Mouse (Mus musculus) liver, embryonic 15.5 days (tissue): ENCODE measurements around the gene Tra2b. TPM values are rescaled to one million over a fixed set of nuclear protein-coding genes. Genes with fewer than 3 reads are reported as not detected.
"Not testable (repeated sequence)": the region's sequence is repeated elsewhere in the genome, so short reads cannot be mapped to it uniquely, and the experiment has no call there.

ENCODE experiments used
- ATAC-seq: fragments of 200-750 bp; cut with Nextera tagmentation; 2 replicates; pipeline ENCODE4 v1.8.0; 2017; ENCODE audit warnings: moderate number of reproducible peaks, mild to moderate bottlenecking, moderate library complexity; ENCODE audit not compliant: insufficient read depth
- H3K27ac ChIP-seq: fragments of 300-500 bp; sonication (generic); replicated peaks from 2 replicates; pipeline ENCODE4 v1.5.1; 2015; ENCODE audit warnings: mild to moderate bottlenecking, inconsistent platforms
- H3K27me3 ChIP-seq: fragments of 300-500 bp; sonication (generic); 2 replicates; pipeline ENCODE4 v1.6.1; 2015; ENCODE audit warnings: mild to moderate bottlenecking, inconsistent platforms
- H3K36me3 ChIP-seq: fragments of 300-500 bp; sonication (generic); replicated peaks from 2 replicates; pipeline ENCODE4 v1.6.1; 2015; ENCODE audit warnings: moderate library complexity, mild to moderate bottlenecking, inconsistent platforms
- H3K4me1 ChIP-seq: fragments of 300-500 bp; sonication (generic); replicated peaks from 2 replicates; pipeline ENCODE4 v1.6.1; 2015; ENCODE audit warnings: inconsistent platforms
- H3K4me2 ChIP-seq: fragments of 300-500 bp; sonication (generic); 2 replicates; pipeline ENCODE4 v1.6.1; 2015; ENCODE audit warnings: moderate library complexity, mild to moderate bottlenecking, inconsistent platforms
- H3K4me3 ChIP-seq: fragments of 300-500 bp; sonication (generic); replicated peaks from 2 replicates; pipeline ENCODE4 v1.5.1; 2015; ENCODE audit warnings: mild to moderate bottlenecking, inconsistent platforms
- H3K9ac ChIP-seq: fragments of 300-500 bp; sonication (generic); 2 replicates; pipeline ENCODE4 v1.6.1; 2015; ENCODE audit warnings: moderate library complexity, mild to moderate bottlenecking, inconsistent platforms
- H3K9me3 ChIP-seq: fragments of 300-500 bp; sonication (generic); replicated peaks from 2 replicates; pipeline ENCODE4 v1.6.1; 2016; ENCODE audit warnings: inconsistent platforms
- WGBS: fragments of 180-500 bp; shearing (Covaris S2); methylation state at CpG from one replicate; pipeline ENCODE4 v1.1.7; 2015; ENCODE audit warnings: mixed read lengths; ENCODE audit not compliant: insufficient replicate concordance; 5-methylcytosine and 5-hydroxymethylcytosine counted together
- polyA plus RNA-seq: library from polyadenylated mRNA; unstranded; fragments of >200 nt; fragmentation: Nextera tagmentation; extraction: Ambion mirVana; gene quantifications from 2 replicates; pipeline ENCODE4 v1.2.1, GENCODE M21; 2015

Gene Tra2b
- polyA plus RNA-seq, 1 experiment from 2014 or later = 138 TPM

DNA sequence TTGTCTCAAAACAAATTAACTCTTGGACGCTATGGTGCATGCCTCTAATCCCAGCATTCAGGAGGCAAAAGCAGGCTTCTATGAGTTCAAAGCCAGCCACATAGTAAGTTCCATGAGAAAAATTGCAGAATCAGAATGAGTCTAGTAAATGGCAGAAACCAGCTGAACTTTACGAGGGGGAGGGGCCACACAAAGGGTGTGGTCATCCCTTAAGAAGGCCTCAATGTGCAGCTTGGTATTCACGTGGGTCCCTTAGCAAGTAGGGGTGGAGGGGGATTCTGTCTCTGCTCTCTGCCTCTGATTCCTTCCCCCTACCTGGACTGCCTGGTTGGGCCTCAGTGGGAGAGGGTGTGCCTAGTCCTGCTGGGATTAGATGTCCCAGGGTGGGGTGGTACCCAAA is 4.7 kb upstream of the Tra2b start:
- H3K9ac ChIP-seq = no peak overlapping the region
- no peak for ATAC-seq
- no peaks in the 10 kb centered on the region for H3K36me3 ChIP-seq
- 58% methylated on average over 3 of the region's 3 CpGs for WGBS
- no peaks in the 10 kb centered on the region for H3K27me3 ChIP-seq
- no peaks in the 10 kb centered on the region for H3K9me3 ChIP-seq
- H3K4me3 ChIP-seq = no peak overlapping the region
- H3K4me2 ChIP-seq = no peak overlapping the region
- H3K27ac ChIP-seq = no peak overlapping the region
- peaks cover 12% of the 10 kb centered on the region for H3K4me1 ChIP-seq

DNA sequence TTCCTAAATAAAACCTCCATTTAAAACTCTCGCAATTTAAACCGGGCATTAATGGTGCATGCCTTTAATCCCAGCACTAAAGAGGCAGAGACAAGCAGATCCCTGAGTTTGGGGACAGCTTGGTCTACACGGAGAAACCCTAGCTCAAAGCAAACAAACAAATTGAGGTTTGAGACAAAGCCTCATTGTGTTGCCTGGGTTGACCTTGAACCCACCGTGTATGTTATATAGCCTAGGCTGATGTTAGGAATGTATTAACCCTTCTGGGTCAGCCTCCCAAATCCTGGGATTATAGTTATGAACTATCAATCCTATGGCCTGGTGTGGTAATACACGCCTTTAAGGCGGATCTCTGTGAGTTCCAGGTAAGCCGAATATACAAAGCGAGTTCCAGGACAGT is 579 bp upstream of the Tra2b start:
- Histone ChIP-seq H3K36me3 (no peaks in the 10 kb centered on the region), H3K27me3 (no peaks in the 10 kb centered on the region), H3K27ac (peak overlapping the region; percentile 60; the same call in 1 of the 2 replicates), H3K9me3 (no peaks in the 10 kb centered on the region), H3K4me3 (peak overlapping the region; percentile 79), H3K9ac (peak overlapping the region; percentile 58), H3K4me1 (peaks cover 29% of the 10 kb centered on the region), H3K4me2 (peak overlapping the region; percentile 79)
- WGBS = 35% methylated on average over 8 of the region's 8 CpGs
- ATAC-seq = no peak

DNA sequence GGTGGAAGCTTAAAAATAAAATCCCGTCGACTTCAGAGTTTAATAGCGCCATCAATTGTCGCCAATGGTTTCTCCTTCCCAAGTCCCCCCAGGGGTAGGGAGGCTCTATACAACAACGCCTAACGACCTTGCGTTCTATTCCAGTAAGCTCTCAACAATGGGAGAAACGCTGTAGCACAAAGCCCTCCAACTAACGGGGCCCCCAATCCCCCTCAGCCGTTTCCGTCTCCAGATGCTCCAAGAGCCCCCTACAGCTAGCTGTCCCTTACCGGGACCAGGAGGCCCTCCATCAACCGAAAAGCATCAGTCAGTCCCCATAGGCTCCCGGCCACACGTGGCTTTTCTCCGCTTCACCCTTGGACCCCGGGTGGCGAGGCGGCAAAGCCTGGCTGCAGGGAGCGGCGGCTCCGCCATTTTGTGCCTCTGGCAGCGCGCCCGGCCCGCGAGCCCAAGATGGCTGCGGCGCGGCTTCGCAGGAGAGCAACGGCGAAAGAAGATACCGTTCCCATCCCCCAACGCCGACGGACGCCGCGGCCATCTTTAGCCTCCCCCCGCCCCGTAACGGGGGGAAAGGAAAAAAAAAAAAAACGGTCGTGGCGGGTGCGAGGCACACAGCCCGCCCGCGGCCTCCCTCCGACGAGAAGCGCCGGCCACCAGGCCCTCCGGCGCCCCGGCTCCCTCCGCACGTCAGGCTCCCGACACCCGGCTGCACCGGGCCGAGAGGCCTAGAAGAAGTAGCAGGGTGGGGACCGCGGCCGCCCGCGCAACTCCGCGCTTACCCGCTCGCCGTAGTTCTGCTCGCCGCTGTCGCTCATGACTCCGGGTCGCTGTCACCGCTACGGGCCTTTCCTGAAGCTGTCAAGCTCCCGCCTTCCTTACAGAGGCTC is 600 bp downstream of the Tra2b start:
- H3K36me3 ChIP-seq = 0 out of 2 replicates have a peak, but pooled peaks cover 4% of the 10 kb centered on the region
- H3K4me2 ChIP-seq = peak overlapping the region; percentile 79
- H3K4me1 ChIP-seq = peaks cover 35% of the 10 kb centered on the region
- under 1% methylated on average over 80 of the region's 81 CpGs for WGBS
- H3K27ac ChIP-seq = peak overlapping the region; percentile 94
- H3K9ac ChIP-seq = peak overlapping the region; percentile 95
- peak; percentile 57 for ATAC-seq
- H3K9me3 ChIP-seq = no peaks in the 10 kb centered on the region
- H3K4me3 ChIP-seq = peak overlapping the region; percentile 79
- no peaks in the 10 kb centered on the region for H3K27me3 ChIP-seq

DNA sequence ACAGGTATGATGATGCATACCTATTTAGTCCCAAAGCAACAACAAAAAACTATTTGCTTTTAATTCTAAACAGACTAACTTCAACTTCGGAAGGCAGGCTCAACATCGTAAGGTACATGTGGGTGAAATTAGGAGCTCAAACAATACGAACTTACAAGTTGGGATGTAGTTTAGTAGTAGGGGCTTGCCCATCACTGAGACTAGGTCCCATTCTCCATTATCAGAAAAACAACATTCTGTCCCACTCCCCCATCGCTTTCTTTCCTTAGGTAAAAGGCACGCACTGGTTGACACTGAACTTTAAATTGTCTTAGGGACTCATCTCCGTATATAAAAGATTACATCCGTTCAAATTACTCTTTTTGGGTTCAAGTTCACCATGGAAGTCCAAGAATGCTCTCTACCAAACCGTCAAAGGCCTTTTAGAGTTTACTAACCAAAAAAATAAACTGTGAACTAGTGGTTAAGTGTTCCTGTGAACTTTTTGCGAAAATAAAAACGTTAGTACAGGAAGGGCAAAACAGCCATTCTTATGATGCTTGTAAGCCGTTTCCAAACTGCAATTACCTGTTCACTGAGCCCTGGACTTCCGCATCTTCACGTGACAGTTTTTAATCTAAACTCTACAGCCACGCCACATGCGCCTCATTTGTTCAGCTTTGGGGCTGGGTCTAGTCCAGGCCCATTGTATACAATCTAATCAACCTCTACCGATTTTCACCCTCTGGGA is 1.4 kb downstream of the Tra2b start:
- no peaks in the 10 kb centered on the region for H3K9me3 ChIP-seq
- 0 out of 2 replicates have a peak, but pooled peaks cover 4% of the 10 kb centered on the region for H3K36me3 ChIP-seq
- under 1% methylated on average over 16 of the region's 16 CpGs for WGBS
- no peaks in the 10 kb centered on the region for H3K27me3 ChIP-seq
- H3K9ac ChIP-seq = peak overlapping the region; percentile 95
- H3K4me3 ChIP-seq = peak overlapping the region; percentile 79
- peak overlapping the region; percentile 94 for H3K27ac ChIP-seq
- H3K4me2 ChIP-seq = peak overlapping the region; percentile 79
- H3K4me1 ChIP-seq = peaks cover 37% of the 10 kb centered on the region
- ATAC-seq = no peak

DNA sequence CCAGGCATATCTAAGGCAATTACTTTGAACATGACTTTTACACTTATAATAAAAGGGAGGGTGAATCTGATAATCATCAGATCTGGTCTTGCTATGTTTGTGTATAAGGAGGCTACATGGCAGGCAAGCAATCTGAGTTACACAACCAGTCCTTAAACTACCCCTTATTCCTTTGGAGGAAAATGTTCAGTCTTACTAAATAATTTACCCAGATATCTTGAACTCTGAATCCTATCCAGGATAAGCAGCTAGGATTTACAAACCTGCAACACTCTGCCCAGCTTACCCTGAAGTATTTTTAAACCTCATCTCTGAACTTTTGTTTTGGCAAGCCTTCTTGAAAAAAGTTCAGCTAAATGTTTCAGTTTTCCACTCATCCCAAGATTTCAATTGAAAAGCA is 2.7 kb downstream of the Tra2b start:
- no peak for ATAC-seq
- Histone ChIP-seq H3K4me3 (peak overlapping the region; percentile 79), H3K9me3 (no peaks in the 10 kb centered on the region), H3K27me3 (no peaks in the 10 kb centered on the region), H3K27ac (peak overlapping the region; percentile 94), H3K36me3 (peaks cover 4% of the 10 kb centered on the region; the same call in 1 of the 2 replicates), H3K4me2 (peak overlapping the region; percentile 79), H3K9ac (peak overlapping the region; percentile 95), H3K4me1 (peaks cover 43% of the 10 kb centered on the region)

DNA sequence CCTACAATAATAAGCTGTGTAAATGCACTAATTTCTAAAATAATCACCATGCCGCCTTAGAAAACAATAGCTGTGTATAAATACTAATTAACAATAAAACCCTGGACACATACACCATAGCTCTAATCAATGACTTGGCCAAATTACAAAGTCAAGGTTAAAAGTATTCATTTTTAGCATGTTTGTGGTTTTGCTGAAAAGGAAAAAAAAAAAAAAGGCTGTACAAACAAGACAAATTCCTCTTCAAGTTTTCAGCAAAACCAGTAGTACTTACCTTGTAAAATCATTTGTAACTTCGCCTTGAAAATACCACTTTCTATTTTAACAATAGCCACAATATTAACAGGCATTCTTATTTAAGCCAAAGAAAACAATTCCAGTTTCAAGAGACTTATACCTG is 4.2 kb downstream of the Tra2b start:
- 70% methylated on average over 2 of the region's 2 CpGs for WGBS
- ATAC-seq = no peak
- no peak overlapping the region for H3K4me3 ChIP-seq
- peaks cover 7% of the 10 kb centered on the region for H3K36me3 ChIP-seq
- H3K9ac ChIP-seq = no peak overlapping the region
- no peaks in the 10 kb centered on the region for H3K27me3 ChIP-seq
- H3K27ac ChIP-seq = no peak overlapping the region
- H3K9me3 ChIP-seq = no peaks in the 10 kb centered on the region
- peaks cover 42% of the 10 kb centered on the region for H3K4me1 ChIP-seq
- H3K4me2 ChIP-seq = 0 out of 2 replicates have a peak overlapping the region, but pooled peaks have one; percentile 29

DNA sequence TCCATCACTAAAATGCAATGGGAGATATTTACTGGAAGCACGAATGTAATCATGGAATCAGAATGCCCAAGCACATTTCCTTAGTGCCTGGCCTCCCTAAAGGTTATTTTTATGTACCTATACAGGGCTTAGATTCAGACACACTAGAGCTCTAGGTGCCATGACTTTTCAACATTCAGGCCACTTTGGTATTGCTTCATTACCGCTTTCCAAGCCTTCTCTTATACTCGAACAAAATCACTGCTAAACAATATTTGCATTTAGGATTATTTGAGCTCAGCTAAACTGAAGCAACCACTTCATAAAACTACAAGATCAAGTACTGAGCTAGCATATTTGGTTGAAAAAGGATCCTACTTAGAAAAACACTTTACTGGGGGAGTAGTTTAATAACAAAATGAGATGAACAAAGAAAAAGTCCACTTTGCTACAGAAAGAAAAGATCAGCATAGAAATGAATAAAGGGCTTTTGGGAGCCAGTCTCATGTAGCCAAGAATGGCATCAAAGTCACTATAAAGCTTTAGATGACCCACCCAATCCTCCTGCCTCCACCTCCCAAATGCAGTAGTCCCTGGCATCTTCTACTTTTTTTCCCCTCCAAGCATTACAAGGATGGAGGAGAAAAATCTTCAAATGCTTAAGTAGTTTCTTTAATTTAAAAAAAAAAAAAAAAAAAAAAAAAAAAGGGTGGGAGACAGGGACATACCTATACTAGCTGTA is 5.2 kb downstream of the Tra2b start:
- Histone ChIP-seq H3K9me3 (no peaks in the 10 kb centered on the region), H3K4me1 (peaks cover 36% of the 10 kb centered on the region), H3K4me3 (no peak overlapping the region), H3K36me3 (peaks cover 14% of the 10 kb centered on the region), H3K9ac (no peak overlapping the region), H3K27ac (no peak overlapping the region), H3K27me3 (no peaks in the 10 kb centered on the region), H3K4me2 (peak overlapping the region; percentile 21; the same call in 1 of the 2 replicates)
- WGBS = 45% methylated on average over 3 of the region's 3 CpGs
- ATAC-seq = no peak

DNA sequence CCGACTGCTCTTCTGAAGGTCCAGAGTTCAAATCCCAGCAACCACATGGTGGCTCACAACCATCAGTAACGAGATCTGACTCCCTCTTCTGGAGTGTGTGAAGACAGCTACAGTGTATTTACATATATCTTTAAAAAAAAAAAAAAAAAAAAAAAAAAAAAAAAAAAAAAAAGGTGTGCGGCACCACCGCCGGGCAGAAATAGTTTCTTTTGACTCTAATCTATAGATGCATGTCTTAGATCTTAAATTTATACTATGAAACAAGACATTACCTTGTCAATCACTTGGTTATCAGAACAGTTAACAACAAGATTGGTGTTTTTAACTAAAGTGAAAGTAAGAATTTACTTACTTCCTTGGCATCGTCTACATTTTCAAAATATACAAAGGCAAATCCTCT is 13.6 kb downstream of the Tra2b start:
- H3K9me3 ChIP-seq, H3K4me3 ChIP-seq, H3K9ac ChIP-seq, H3K4me2 ChIP-seq, H3K27ac ChIP-seq, H3K4me1 ChIP-seq, ATAC-seq, H3K27me3 ChIP-seq: not testable (repeated sequence)
- peaks cover 85% of the 10 kb centered on the region for H3K36me3 ChIP-seq
- 84% methylated on average over 6 of the region's 6 CpGs for WGBS

DNA sequence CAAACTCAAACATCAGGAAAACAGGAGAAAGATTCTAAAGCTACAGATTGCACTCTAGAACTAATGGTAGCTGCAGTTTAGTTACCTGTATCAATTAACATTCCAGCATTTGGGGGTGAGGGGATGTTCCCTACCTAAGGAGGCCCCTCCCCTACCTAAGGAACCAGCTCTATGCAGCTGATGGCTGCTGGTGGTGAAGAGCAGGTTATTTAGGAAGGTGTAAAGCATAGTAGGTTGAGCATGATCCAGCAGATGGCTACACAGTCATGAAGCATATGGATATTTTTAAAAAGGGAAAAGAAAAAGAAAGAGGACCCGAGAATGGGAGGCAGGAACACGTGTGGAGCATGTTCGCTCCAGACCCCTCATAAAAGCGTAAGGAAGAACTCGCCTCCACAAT is 15.5 kb downstream of the Tra2b start:
- Histone ChIP-seq H3K27ac (no peak overlapping the region), H3K36me3 (peaks cover 83% of the 10 kb centered on the region), H3K4me2 (no peak overlapping the region), H3K27me3 (no peaks in the 10 kb centered on the region), H3K9me3 (no peaks in the 10 kb centered on the region), H3K4me3 (no peak overlapping the region), H3K9ac (no peak overlapping the region), H3K4me1 (no peaks in the 10 kb centered on the region)
- WGBS = 89% methylated on average over 5 of the region's 5 CpGs
- no peak for ATAC-seq

DNA sequence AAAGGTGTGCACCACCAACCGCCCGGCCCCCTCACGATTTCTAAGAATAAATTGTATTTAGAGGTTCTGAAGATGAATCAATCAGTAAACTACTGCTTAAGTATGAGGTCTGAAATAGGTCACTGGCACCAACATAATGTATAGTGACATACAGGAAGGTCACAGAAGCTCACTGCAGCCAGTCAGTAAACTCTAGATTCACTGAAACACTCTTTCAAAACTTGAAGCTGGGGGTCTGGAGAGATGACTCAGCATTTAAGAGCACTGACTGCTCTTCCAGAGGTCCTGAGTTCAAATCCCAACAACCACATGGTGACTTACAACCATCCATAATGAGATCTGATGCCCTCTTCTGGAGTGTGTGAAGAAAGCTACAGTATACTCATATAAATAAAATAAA is 16.1 kb downstream of the Tra2b start:
- ATAC-seq = no peak
- Histone ChIP-seq H3K4me1 (no peaks in the 10 kb centered on the region), H3K27ac (no peak overlapping the region), H3K27me3 (no peaks in the 10 kb centered on the region), H3K36me3 (peaks cover 83% of the 10 kb centered on the region), H3K9ac (no peak overlapping the region), H3K9me3 (no peaks in the 10 kb centered on the region), H3K4me2 (no peak overlapping the region), H3K4me3 (no peak overlapping the region)
- WGBS = 89% methylated on average over 3 of the region's 3 CpGs
